Mouse (Mus musculus) ES-CJ7 (cell line): ENCODE measurements at regions not wholly inside any gene's neighbourhood (a gene's known extent, or its start where the extent isn't known, plus 50 kb on each side); places are given as distances from the start of the nearest gene placed in this dataset.

ENCODE experiments used
- DNase-seq: peaks from one replicate; pipeline ENCODE4 v3.0.0; 2011; ENCODE audit warnings: low read depth, low spot score

GRCm38 (mm10) chr16:77322338-77322737 is 279.6 kb downstream of the Gm11146 start:
- no peak for DNase-seq

GRCm38 (mm10) chr16:77318150-77318549 is 283.7 kb downstream of the Gm11146 start:
- DNase-seq, result no peak

GRCm38 (mm10) chr16:77315354-77315753 is 286.5 kb downstream of the Gm11146 start:
- no peak for DNase-seq

GRCm38 (mm10) chr16:77313195-77313594 is 288.7 kb downstream of the Gm11146 start:
- no peak for DNase-seq

GRCm38 (mm10) chr16:77301270-77302171 is 288.0 kb downstream of the Usp25 start:
- DNase-seq, result no peak

GRCm38 (mm10) chr16:77300572-77301213 is 287.2 kb downstream of the Usp25 start:
- no peak for DNase-seq

- no peak for DNase-seq
Observed at GRCm38 (mm10) chr16:77295574-77296355, 282.3 kb downstream of the Usp25 start.

- no peak for DNase-seq
Observed at GRCm38 (mm10) chr16:77292317-77292771, 278.8 kb downstream of the Usp25 start.

- DNase-seq, result no peak
Observed at GRCm38 (mm10) chr16:77291723-77292316, 278.3 kb downstream of the Usp25 start.

- no peak for DNase-seq
Observed at GRCm38 (mm10) chr16:77284205-77284604, 270.7 kb downstream of the Usp25 start.

GRCm38 (mm10) chr16:77279916-77280315 is 266.4 kb downstream of the Usp25 start:
- no peak for DNase-seq

GRCm38 (mm10) chr16:77279495-77279894 is 266.0 kb downstream of the Usp25 start:
- DNase-seq, result no peak

GRCm38 (mm10) chr16:77273306-77273705 is 259.8 kb downstream of the Usp25 start:
- DNase-seq, result no peak

- DNase-seq, result no peak
Observed at GRCm38 (mm10) chr16:77268926-77269325, 255.4 kb downstream of the Usp25 start.

- DNase-seq, result no peak
Observed at GRCm38 (mm10) chr16:77267679-77268078, 254.2 kb downstream of the Usp25 start.

GRCm38 (mm10) chr16:77252349-77252748 is 238.8 kb downstream of the Usp25 start:
- peak; percentile 5 for DNase-seq

GRCm38 (mm10) chr16:77251422-77251821 is 237.9 kb downstream of the Usp25 start:
- DNase-seq, result no peak

GRCm38 (mm10) chr16:77240876-77241275 is 227.4 kb downstream of the Usp25 start:
- DNase-seq, result no peak

- no peak for DNase-seq
Observed at GRCm38 (mm10) chr16:77239176-77239790, 225.8 kb downstream of the Usp25 start.

GRCm38 (mm10) chr16:77238358-77239175 is 225.1 kb downstream of the Usp25 start:
- DNase-seq, result no peak
